Mouse (Mus musculus): ENCODE data around the gene Wfdc8.
"Not testable (repeated sequence)": the region's sequence is repeated elsewhere in the genome, so short reads cannot be mapped to it uniquely, and the experiment has no call there.

The Wfdc8 gene

DNA sequence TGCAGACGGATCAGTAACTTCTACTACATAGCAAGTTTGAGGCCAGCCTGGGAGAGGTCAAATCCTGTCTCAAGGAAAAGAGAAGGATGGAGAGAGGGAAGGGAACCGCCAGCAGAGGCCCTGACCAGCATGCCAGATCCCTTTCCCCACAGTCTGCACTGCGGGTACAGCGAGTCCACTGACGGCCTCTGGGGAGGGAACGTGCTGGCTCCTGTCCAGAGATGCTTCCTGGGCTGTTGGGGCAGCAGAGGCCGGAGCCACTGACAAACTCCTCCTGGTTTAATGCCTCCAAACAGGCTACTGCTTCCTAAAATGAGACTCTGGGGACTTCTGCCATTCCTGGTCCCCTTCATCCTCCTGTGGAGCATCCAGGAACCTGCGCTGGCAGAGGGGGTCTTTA is at the start of gene Wfdc8, which contains the start of gene Wfdc6b:
TSS of gene Wfdc8 (minus strand) at position 156 of the 400 bp plus-strand sequence.
TSS of gene Wfdc6b (plus strand) at position 52 of the 400 bp plus-strand sequence.
- peak; percentile 97 for DNase-seq

DNA sequence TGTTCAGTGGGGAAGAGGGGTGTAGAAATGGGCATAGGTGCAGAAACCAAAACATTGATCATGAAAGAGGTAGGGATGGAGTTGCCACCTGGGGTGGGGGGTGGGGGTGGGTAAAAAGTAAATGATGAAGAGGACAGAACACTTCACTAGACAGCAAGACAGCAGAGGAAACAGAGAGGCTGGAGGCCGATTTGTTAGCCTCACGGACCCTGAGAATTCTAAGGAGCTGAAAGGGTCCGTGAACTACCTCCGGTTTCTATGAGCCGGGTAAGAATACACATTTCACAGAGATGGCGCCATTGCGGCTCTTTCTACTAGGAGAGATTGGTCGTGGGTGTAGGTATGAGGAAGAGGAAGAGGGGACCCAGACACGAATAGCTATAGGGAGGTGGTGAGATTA is 43.1 kb upstream of the Wfdc8 start, which contains the start of gene Wfdc9:
TSS of gene Wfdc9 (minus strand) at position 101 of the 400 bp plus-strand sequence.
- DNase-seq = peak; percentile 73

DNA sequence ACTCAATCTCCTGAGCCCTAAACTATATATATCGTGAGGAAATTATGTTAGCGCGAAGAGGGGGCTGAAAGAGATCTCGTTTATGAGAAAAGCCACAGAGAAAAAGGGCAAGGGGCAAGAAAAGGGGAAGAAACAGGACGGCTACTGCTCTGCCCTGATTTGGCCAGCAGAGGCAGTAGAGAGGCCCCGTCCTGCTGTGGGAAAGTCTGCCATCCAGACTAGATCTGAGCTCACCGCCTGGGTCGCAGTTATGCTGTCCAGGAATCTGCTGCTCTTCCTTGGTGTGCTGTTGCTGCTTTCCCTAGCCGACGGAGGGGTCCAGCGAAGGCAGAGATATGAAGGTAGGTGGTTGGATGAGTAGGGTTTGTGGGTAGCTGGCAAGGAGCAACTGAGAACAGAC is 42.4 kb upstream of the Wfdc8 start, which contains the start of gene Wfdc10:
TSS of gene Wfdc10 (plus strand) at position 189 of the 400 bp plus-strand sequence.
- no peak for DNase-seq

DNA sequence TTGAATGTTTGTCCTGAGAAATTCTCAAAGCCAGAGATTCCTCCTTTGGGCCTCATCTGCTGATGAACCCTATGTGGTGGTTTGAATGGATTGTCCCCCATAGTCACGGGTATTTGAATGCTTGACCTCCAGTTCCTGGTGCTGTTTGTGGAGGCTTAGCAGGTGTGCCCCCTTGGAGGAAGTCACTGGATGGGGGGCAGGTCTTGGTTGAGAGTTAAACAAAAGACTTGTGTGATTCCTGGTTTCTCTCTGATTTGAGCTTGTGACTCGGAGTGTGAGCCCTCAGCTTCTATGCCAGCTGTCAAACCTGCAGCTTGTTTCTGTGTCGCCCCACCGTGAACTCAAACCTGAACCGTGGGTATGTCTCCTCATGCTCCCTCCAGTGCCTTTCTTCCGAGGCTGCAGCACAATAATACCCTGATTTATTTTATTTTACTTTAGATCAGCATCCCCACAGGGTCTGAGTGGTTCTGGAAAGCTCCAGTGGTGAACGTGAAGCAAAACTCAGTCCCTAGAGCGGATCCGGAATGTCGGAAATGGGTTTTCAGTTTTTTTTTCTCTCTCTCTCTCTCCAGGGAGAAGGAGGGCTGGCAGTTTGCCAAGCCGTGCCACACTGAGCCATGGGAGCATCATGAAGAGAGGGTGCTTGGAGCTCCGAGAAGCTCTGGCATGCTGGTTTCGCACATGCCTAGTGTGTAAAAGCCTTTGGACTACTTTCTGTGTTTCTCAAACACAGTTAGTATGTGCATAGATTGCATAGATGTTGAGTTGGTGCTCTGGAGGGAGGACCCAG is 28.7 kb upstream of the Wfdc8 start:
- DNase-seq = peak; percentile 66

DNA sequence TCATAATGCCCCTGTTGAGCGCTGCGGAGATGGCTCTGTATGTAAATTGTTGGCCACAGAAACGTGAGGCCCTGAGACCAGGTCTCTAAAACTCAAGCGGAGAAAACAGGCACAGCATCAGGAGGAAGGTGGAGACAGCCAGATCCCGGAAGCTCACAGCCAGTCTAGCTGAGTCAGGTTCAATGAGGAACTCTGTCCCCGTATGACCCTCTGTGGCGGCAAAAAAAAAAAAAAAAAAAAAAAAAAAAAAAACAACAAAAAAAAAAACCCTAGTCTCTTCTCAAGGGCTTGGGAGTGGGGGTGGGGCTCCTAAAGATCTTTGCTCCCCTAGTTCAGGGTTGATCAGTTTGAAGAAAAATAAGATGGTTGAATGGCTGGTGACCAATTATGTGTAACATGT is 27.7 kb upstream of the Wfdc8 start:
- peak; percentile 91 for DNase-seq

DNA sequence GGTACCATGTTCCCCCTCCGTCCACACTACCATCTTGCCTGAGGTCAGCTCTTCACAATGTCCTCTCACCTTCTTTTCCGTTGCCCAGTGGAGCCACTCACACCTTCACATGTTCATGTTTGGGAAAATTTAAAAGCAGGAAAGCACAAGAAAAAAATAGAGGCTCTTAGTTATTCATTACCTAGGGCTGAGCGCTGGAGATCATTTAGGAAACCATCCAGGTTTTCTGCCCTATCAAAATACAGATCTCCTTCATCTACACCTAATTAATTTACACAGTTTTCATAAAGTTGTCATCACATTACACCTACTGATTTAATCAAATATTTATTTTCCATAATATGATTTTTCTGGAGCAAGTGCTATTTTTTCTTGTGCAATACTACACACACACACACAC is 25.3 kb upstream of the Wfdc8 start, which contains the start of gene Wfdc16:
TSS of gene Wfdc16 (minus strand) at position 101 of the 400 bp plus-strand sequence.
- DNase-seq = no peak

DNA sequence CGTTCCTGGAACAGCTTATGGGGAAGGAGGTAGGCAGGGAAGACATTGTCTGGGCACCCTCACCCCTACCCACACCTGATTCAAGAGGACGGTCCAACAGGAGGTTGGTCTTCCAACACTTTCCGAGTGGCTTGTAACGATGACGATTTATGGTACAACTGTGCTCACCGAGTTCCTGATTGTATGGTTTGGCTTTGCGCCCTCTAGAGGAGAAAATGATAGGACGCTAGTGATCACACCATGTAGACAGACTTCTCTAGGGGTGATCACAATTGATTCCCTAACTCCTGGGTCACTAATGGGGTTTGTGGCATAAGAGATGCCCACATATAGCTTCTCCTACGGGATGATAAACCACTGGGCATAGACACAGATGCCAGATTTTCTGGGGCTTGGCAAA is 21.8 kb upstream of the Wfdc8 start:
- DNase-seq = peak; percentile 27

DNA sequence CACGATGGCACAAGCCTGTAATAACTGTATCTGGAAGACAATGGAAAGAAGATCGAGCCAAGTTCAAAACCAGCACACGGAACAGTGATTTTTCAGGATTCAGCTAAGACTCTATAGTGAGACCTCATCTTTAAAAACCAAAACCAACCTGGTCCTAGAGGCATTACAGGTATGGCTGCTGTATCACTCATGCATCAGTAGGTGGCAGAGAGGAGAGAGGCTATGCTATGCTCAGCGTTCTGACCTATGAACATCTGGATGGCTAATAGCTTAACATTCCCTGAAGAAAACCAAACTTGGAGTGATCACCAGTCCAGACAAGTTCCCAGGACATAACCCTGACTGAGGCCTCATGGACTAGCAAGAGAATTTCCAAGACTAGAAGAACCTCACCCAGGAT is 8.3 kb upstream of the Wfdc8 start:
- DNase-seq = peak; percentile 8

DNA sequence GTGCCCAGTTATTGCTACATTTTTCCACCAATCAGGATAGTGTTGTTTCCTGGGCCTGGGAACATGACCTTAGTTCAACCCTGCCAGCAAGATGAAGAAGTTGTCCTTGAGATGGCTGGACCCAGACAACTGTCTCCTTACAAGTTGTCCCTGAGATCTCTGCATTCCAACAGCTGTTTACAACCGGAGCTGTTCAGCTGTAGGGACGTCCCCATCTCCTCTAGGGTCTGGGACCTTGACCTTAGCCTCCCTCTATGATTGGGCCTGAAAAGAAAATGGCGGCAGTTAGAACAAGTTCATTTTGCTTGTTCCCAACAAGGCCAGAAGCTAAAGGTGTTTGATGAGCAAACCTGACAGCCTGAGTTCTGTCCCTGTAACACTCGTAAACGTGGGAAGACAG is 5.6 kb upstream of the Wfdc8 start:
- peak; percentile 55 for DNase-seq

DNA sequence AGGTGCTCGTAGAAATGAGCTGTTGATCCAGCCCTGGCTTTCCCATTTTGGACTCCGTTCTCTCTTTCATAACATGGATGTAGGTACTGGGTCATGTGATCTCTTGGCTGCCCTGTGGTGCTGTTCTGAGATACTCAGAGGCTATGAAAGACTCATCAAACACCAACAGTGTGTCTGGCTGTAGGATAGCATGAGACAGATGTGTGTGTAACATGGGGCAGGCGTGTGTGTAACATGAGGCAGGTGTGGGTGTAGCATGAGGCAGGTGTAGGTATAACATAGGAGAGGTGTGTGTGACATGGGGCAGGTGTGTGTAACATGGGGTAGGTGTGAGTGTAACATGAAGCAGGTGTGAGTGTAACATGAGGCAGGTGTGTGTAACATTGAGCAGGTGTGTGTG is 2.0 kb upstream of the Wfdc8 start:
- DNase-seq = peak; percentile 73

DNA sequence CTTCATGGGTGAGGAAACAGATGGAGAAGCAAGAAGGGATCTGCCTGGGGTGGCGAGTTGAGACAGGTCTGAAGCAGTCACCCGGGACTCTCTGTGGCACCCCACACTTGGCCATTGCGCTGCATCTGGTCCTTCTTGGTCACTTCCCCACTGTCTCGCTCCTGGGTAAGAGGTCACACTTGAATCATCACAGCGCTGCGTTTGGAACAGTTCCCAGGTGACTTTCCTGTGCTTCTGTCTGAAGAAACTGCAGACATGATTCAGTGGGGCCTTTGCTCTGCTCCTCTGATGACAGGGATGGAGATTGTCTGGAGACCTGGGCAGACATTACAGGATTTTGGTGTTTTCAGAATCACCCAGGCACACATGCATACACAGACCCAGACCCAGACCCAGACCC is 4.6 kb downstream of the Wfdc8 start:
- DNase-seq = peak; percentile 68

DNA sequence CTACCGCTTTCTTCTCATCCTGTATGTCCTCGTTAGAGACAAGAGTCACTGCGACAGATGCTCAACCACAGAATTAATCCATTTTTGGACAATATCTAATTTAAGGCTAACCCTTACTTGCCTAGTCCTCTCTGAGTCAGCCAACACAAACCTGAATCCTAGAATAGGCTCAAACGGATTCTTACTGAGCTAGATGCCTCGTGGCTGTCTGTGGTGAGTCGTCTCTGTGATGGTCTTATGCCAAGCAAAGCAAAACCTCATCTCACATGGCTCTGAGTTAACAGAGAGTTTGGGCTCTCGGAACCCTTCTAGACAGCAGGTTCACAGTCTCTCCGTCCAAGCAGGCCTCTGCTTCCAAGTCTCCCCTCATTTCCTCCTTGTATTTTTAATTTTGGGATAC is 9.0 kb downstream of the Wfdc8 start:
- DNase-seq = no peak

DNA sequence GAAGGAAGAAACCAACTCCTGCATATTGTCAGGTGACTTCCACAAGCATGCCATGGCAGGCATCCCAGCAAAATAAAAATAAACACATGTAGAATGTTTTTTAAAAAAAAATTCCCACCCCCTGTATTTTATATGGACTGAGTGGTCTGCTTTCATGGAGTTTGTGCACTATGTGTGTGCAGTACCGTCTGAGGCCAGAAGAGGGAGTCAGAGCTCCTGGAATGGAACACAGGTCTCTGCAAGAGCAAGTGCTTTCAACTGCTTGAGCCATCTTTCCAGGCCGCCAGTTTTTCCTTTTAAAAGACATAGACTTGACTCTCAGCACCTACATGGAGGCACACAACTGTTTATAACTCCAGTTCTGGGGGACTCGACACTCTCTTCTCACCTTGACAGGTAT is 9.9 kb downstream of the Wfdc8 start:
- DNase-seq = no peak

DNA sequence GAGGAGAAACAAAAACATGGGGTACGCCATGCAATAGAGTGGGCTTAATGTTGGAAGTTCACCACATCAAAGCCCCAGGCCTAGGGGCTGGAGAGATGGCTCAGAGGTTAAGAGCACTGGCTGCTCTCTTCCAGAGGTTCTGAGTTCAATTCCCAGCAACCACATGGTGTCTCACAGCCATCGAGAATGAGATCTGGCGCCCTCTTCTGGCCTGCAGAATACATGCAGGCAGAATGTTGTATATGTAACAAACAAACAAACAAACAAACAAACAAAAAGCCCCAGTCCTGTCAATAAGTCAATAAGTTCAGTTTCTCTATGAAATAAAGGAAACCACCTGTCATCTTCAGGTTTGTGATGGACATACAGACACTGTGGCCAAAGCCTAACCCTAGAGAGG is 13.2 kb downstream of the Wfdc8 start:
- DNase-seq = no peak

DNA sequence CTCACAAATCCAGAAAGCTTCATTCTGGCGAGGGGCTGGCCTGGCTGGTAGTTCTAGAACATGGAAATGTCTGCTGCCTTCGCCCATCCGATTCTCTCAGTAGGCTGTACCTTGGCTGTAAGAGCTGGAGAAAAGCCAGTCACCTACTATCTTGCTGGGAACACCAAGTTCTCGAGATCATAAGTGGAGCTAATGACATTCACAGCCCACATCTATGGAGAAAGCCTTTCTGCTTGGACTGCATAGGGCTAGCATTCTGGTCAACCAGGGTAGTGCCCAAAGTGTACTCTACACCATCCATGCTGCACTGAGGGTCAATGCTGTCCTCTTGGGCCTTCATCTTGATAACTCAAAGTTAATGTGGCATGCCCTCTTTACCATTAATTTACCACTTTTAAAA is 19.9 kb downstream of the Wfdc8 start, which contains the start of gene Eppin:
TSS of gene Eppin (minus strand) at position 101 of the 400 bp plus-strand sequence.
- DNase-seq = no peak

DNA sequence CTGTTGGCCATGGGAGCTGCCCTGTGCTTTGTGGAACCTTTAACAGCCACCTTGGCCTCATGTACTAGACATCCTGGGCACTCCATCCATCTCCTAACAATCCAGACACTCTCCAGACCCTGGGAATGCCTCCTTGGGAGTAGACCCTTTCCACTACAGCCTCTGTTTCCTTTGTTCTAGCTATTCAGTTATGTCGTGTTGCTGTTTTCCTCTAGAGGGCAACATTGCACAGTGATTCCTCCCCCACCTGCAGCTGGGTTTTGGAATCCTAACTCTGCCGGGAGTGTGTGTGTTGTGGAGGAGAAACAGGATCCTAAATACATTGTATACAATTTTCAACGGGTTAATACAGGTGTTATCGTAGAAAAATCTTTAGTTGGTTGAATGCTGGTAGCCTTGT is 21.4 kb downstream of the Wfdc8 start:
- no peak for DNase-seq

DNA sequence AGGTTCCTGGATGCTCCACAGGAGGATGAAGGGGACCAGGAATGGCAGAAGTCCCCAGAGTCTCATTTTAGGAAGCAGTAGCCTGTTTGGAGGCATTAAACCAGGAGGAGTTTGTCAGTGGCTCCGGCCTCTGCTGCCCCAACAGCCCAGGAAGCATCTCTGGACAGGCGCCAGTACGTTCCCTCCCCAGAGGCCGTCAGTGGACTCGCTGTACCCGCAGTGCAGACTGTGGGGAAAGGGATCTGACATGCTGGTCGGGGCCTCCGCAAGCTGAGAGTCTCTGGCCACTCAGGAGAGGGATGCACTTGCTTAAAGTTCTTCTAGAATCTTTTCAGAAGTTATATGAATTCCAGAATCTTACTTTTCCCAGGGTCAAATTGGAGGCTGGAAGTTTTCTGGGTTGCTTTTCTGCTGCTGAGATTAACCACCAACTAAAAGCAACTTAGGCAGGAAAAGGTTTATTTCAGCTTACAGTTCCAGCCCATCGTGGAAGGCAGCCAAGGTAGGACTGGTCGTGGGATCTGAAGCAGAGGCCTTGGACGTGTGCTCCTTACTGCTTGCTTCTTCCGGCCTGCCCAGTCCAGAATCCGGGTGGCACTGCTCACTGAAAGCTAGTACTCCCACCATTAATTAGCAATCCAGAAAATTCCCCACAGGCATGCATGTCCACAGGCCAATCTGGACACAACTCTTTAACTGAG is 28.3 kb downstream of the Wfdc8 start, which contains the start of gene Wfdc6a:
TSS of gene Wfdc6a (minus strand) at position 423 of the 701 bp plus-strand sequence.
- DNase-seq = peak; percentile 95

DNA sequence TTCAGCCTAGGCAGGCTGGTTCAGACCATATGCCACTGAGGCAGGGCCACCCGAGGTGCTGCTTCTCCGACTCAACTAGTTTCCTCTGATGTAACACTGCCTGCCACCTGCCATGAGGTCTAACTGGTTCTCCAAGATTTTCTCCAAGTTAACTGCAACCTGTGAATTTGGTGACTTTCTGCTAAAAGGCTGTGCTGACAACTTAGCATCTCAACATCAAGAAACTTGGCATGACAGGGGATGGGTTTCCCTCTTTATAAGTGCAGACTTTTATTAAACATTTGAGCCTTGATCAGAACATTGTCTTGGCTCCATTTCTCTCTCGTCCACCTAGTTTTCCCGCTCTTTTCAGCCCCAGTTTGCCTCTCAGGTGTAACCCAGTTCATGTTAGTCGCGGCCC is 40.1 kb downstream of the Wfdc8 start, which contains the start of gene Spint3:
TSS of gene Spint3 (minus strand) at position 101 of the 400 bp plus-strand sequence.
- not testable (repeated sequence) for DNase-seq

DNA sequence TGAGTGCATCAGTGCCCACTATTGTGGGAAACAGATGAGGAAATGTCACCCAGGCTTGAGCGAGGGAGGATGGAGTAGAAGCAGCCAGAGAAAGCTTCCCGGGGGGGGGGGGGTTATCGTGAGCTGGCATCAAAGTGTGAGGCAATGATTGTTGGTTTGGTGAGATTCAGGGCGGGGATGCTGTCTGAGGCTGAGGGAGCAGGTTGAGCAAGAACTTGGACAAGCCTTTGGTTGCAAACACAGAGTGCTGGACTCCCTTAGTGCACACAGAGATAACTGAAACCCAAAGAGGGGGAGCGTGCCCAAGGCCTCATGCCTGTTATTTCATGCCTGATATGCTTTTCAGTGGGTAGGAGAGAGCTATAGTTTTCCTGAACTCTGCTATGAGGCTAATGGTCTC is 46.0 kb downstream of the Wfdc8 start:
- no peak for DNase-seq

DNA sequence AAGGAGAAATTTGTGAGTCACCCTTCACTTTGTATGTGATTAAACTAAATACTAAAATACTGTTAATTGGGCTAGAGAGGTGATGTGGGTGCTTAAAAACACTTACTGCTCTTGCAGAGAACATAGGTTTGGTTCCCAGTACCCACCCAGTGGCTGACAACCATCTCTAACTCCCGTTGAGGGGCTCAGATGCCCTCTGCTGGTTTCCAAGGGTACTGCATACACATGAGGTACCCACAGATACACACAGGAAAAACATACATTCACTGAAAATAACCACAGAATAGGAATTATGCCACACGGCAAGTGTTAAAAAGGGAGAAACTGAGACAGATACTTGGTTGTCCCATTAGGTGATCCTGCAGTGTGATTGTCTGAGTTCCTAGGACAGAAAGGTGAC is 46.4 kb downstream of the Wfdc8 start:
- no peak for DNase-seq

DNA sequence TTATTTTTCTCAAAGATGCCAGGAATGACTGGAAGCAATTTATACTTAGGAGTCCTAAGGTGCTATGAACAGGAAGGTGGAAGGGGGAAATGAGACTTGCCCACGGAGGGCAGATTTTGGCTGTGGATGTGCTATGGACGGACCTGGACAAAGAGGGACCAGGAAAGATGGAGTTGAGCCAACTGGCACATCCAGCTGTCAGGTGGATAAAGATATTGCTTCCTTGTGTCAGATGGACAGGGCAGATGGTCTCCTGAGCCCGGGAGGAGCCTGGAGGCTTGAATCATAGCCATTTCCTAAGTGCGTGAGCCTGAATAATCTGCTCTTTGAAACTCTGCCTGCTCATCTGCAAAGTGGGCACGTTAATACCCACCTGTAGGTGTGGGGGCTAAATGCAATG is 49.1 kb downstream of the Wfdc8 start:
- no peak for DNase-seq

DNA sequence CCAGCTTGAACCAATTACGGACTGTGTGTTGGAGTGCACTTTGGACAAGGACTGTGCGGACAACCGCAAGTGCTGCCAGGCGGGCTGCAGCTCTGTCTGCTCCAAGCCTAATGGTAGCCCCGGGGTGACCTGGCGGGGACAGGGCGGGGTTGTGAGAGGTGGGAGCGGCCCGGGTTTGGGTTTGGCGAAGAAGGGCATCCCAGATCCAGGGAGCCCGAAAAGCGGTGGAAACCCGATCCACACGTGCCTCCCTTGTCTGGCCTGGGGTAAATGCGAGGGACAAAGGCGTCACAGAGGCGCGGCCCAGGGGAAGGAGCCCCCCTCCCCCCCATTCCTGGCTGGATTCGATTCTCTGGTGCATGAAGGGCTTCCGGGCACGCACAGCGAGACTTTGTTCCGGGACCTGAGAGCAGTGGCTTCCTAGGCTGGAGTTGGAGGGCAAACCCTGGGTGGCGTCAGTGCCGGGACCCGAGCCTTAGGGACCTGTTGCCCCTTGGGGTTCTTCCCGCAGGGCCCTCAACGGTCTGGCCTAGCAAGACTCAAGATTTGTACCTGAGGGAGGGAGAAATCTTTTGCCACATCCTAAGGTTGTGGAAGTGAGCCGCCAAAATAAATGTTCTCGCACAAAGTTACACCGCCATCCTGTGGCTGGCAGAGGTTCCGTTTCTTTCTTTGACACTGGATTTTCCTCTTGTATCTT is 49.9 kb downstream of the Wfdc8 start:
- no peak for DNase-seq
